Mouse (Mus musculus) CD4-positive helper T cell, adult 2 months (primary cell): Measurements from ENCODE around the gene Caln1.

Experiments used
- DNase-seq: peaks from one replicate; pipeline ENCODE4 v3.0.0-alpha.2; 2012; ENCODE audit warnings: low read depth, missing footprints, low spot score

Caln1 gene

DNA sequence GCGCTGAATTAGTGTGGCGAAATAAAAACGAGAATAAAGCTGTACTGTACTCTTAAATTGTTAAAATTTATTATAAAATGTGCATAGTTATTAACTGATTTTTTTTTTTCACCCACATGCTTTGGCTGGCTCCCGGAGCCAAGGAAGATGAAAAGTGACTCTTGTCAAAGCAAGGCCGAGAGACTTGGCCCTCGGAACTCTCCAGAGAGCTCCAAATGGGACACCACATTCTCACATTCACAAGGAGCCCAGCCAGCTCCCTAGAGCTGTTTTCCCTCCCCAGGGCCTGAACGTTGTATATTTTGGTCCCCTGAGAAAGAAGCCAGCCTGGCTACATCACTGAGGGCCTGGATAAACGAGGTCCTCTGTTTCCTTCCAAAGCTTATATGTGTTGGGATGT lies 25.1 kb downstream of the Caln1 start:
- no peak for DNase-seq

DNA sequence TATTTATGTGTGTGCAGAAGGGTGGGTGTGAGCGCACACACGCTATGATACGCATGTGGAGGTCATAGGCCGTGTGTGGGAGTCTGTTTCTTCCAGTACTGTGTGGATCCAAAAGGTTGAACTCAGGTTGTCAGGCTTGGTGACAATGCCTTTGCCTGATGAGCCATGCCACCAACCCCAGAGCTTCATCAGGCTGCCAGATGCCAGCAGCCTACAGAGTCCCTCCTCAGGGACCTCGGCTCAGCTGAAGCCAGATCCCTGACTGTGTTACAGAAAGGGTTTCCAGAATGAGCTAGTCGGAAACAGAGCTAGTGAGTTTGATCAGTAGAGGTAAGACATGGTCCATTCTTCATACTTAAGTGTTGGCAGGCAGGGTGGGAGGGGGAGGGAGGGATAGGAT lies 25.9 kb downstream of the Caln1 start:
- no peak for DNase-seq

DNA sequence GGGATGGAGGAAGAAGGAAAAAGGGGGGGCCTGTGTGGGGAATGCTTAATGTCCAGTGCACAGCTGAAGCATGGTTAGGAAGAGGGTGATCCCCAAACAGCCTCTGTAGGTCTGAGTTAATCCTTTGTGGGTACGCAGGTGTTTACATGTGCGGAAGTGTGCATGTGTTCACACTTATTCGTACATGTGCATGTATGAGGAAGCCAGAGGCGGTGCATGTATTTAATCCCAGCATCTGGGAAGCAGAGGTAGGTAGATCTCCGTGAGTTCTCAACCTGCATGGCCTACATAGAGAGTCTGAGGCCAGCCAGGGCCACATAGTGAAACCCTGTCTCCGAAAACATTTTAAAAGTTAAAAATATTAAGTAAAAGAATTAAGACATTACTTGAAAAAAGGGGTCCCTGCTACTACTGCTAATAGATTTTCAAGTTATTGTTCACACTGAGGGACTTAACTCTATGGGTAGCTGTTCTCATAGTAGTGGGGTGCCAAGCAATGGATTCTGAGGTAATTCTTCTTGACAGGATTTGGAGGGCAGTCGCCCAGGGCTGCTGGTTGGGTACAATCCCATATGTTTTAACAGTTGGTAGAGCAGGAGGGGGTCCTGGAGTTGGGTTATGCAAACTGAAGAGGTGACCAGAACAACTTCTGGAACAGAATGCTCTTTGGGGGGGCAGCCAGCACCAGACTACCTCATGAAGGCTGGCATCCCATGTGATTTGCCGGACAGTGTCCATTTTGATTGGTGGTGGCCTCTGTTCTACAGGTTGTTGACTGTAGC lies 31.1 kb downstream of the Caln1 start:
- no peak for DNase-seq

DNA sequence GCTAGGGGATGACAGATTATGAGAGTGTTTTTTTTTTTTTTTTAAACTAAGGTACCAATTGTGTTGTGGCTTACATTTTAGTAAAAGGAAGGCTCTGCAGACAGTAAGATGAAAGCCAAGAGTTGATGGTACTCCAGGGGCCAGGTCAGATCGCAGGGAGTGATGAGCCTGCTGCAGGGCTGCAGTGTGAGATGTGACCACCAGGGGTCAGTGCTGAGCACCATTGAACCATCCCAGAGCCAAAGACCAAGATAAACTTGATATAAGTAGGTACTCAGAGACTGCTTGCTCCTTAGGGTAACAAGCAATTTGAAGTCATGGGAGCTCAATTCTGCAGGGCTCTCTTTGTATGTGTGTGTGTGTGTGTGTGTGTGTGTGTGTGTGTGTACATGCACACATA lies 35.9 kb downstream of the Caln1 start:
- DNase-seq, result no peak

DNA sequence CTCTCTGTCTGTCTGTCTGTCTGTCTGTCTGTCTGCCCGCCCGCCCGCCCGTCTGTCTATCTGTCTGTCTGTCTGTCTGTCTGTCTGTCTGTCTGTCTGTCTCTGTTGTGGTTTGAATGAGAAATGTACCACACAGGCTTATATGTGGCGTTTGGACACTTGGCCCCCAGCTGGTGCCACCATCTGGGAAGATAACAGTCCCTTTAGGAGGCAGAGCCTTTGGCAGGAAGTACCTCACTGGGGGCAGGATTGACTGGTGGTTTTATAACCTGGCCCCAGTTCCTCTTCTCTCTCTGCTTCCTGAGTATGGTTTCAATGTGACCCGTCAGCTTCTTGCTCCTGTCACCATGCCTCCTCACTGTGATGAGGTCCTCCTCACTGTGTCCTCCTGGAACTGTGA lies 40.5 kb downstream of the Caln1 start:
- DNase-seq, result no peak

DNA sequence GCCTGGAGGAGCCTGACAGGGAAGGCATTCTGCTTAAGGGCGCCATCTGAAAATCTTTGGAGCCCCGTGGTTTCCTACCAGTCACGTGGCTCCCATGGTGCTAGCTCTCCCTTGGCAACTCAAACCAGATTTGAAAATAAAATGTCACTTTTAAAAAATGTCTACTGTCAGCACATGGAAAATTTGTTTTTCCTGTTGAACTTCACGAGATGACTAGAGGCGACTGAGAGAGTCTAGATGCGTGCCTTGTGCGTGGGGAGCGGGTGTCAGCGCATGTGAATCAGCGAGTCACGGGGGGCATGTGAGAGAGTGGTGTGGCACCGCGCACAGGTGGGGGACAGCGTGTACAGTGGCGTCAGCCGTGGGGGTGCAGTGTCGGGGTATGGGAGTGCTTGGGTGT lies 42.3 kb downstream of the Caln1 start:
- no peak for DNase-seq

DNA sequence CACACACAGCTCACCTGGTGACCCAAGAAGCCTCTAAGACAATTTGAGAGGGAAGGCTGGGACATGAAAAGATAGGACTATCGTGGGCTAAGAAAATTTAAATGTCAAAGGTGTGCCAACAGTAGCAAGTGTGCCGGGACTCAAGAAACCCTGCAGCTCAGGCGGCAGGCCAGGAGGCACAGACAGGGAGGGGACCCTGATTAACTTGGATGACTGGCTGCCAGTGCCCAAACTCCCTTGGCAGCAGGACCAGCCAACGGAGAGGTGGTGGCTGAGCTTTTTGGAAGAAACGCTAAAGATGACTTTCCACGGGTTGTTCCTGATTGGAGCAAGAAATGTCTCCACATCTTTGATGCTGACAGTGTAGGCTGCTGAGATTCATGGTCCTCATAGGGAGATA lies 78.2 kb downstream of the Caln1 start:
- DNase-seq, result no peak

DNA sequence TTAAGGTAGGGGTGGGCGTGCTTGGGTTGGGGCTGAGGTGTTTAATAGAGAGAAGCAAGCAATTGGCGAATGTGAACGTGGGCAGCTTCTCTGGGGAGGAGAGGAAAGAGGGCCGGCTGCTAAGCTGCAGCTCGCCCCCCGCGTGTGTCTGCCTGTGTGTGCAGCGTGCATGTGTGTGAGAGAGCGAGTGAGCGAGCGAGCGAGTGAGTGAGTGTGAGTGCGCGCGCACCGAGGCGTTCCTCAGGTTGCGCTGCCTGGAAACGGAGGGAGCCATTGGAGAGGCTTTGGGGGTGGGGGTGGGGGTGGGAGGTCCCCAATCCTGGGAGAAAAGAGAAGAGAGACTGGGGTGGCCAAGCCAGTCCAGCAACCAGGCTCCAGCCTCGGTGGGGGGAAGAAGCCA lies 79.2 kb downstream of the Caln1 start:
- no peak for DNase-seq

DNA sequence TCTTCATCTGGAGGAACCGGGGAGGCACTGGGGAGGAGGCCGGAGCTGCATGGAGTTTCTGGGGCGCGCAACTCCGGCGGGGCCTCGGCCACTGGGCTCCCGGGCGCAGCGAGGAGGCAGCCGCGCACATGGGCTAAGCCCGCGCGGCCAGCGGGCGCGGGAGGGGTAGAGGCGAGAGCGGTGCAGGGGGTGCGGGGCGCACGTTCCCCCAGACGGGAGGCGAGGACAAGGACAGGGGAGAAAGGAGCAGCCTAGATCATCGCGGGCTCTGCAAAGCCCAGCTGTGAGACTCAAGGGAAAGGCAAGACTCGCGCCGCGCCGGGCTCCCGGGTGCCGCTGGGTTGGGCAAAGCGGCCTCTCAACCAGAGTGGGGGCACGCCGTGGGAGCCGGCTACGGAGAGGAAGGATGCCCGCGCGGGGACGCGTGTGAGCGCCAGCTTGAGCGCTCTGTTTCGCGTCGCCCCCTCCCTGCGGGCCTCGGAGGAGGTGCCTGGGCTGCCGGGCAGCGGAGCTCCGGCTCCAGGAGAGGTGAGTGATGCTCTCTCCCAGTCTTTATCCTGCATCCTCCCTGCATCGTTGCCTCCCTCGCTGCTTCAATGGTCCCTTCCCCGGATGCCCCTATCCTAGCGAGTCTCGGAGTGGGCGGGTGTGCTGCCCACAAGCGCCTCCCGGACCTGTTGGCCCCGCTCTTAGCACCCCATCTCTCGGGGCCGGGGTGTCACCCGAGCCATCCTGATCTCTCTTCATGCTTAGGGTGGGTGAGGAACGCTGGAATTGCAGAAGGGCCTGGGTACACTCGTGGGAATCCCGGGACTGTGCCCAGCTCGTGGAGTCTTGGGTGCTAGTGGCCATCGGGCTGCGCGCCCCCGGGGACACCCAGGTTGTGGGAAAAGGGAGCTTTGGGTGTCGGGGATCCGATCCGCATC lies 79.9 kb downstream of the Caln1 start:
- no peak for DNase-seq

DNA sequence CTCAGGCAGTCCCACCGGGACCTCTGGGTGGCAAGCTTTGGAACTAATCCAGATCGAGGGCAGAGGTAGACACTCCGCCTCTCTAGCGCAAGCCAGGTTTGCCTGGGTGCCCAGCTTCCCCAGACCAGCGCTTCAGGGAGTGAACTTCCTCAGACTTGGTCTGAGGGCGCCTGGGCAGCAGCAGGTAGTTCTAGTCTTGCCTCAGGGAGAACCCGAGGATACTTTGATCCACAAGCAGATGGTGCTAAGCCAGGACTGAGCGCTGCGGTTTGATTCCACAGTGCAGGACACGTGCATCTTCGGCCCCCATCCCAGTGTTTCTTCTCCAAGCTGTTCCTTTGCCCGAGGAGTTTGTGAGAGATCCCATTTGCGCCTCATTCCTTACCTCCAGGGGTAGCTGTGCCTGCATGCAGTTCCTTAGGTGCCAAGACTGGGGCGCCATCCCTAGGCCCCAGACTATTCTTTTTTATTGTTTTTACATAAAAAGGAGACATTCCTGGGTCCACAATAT lies 80.8 kb downstream of the Caln1 start:
- DNase-seq, result no peak

DNA sequence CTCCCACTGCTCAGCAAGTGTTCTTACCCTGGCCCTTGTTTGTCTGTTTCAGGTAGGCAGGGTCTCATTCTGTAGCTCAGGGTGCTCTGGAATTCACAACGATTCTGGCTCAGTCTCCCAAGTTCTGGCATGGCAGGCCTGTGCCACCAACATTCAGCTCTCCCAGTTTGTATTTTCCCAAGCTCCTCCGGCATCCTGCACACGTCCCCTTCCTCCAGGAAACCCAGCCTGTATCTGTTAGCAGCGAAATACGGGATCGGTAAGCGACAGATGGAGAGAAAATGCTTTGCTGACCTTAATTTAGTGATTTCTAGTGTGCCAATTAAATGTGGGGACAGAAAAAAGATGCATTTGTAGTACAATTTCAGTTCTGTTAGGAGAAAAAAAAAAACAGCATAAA lies 88.8 kb downstream of the Caln1 start:
- no peak for DNase-seq

DNA sequence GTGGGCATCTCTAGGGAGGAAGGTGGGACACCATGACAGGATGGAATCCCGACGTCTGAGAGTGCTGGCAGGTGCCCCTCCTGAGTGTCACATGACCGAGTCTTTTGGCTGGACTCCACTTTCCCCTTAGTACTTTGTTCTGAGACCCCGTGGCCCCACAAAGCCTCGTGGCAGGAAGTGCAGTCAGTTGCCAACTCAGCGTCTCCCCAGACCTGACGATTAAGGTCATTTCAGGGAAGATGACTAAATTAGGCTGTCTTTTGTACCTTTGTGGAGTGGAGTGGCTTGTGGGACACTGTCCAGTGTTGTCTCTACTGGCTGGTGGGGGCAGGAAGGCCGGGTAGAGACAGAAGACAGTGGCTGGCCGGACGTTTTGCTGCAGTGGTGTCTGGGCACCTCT lies 103.0 kb downstream of the Caln1 start:
- DNase-seq, result no peak

DNA sequence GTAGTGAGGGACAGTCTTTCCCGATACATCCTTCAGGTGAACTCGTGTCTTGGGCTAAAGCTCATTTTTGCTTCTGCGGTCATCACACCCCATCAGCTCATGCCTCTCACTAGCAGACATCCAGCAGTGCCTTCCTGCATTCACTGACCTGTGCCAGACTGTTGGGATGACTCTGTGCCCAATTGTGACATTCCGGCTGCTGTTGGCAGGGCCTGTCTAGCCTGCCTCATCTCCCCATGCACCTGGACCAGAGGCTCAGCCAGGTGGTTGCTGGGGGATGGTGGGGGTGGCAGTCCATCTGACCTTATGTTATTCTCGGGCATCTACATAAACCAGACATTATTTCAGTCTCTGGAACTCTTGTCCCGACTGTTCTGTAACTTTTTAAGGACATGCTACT lies 105.6 kb downstream of the Caln1 start:
- no peak for DNase-seq

DNA sequence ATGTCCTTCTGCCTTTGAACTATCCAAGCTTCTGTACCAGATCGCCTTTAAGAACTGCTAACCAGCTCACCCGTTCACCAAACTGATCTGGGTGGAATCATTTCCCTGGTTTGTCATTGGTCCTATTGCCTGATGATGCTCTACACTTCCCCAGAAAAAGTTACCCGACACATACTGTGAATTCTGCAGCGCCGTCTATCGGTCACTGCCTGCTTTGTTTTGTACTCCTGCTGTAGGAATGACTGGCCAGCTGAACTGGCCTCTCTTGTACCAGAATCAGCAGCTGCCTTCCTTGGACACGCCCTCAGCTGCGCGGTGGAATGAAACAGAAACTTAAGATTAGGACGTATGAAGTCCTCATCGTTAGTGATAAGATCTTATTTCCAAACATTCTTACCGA lies 107.5 kb downstream of the Caln1 start:
- no peak for DNase-seq

DNA sequence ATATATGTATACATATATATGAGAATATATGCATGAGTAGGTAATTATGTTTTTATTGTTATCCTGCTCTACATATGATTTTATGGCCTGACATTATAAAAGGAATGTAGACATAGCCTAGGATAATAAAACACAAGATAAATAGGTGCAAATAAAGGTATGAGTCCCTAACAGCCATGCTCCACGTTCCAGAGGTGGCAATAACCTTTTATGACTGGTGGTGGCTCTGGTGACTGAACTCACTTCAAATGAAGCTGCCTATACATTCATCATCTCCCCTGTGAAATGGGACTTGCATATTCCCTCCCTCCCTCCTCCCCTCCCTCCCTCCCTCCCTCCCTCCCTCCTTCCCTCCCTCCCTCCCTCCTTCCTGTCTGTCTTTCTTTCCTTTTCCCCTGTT lies 111.0 kb downstream of the Caln1 start:
- no peak for DNase-seq

DNA sequence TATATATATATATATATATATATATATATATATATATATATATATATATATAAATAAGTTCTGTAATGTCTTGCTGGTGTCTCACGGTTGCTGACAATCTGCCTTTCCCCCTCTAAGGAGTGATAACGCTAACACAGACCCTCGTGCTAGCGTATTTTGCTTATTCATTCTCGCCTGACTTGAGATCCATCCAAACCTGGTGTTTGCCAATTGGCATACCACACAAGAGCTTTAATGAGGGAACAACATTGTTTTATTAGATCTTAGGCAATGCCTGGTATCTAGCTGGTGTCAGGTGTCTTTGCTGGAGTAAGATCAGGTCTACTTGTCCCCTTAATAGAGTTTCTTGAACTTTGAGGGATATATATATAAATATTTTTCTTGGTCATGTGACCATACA lies 122.2 kb downstream of the Caln1 start:
- DNase-seq, result no peak

DNA sequence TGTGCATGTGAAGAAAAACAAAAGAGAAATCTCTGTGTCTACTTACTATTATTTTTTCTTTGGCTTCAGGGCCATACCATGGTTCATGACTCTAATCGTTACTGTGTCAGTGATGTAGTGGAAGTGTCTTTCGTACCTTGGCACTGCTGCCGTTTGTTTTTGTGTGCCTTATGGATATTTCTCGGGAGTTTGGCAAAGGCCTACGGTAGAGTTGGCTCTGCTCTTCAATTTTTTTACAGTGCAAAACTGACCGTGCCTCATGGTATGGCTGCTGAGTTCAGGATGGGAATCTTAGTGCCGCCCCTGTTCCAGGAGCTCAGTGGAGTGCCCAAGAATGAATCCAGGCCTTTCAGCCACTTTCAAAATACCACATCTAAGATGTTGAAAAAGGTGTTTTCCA lies 123.0 kb downstream of the Caln1 start:
- no peak for DNase-seq

DNA sequence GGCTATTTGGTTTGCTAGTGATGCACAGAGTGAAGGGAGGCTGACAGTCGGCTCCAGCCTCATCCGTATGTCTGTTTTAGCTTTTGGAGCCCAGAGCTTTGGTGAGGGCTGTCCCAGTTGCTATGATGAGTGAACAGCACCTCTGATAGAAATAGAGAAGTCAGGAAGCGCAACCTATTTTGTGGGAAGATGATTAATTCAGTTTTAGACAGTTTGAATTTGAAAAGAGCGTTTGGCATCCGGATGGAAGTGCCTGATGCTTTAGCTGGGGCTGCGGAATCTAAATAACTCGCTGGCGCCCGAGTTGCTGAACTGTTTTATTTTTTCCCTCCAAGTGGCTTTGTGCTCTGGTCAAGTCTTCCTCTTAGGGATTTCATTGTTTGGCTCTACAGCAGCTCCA lies 133.3 kb downstream of the Caln1 start:
- no peak for DNase-seq

DNA sequence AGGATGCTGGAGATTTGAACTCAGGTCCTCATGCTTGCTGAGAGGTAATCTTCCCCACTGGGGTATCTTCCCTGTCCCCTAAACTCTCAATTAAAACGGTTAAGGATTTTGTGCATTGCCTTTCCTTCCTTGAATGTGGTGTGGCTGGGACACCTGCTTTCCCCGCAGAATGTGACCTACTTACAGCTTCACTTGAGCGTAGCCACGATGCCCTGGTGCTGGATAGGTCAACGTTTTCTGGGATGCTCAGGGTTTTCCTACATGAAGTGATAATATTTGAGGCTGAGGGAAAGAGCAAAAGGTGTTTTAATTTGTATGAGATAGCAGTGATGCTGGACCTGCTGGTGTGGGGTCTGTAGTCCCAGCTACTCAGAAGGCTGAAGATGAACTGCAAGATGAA lies 135.6 kb downstream of the Caln1 start:
- no peak for DNase-seq

DNA sequence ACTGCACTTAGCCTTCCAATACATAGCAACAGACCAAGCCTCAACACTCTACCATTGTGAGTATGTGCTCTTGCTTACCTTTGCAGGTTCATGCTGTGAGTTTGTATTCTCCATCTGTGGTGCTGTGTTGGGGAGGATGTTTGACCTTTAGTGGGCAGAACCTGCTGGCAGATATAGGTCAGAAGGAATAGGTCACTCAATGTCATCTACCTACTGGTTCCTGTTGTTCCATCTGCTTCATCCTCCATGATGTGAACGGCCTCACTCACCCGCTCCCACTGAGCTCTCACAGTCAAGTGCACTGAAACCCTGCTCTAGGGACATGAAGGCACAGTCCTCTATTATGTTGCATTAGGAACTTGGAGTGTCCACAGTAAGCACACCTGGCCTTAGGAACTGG lies 141.3 kb downstream of the Caln1 start:
- no peak for DNase-seq

DNA sequence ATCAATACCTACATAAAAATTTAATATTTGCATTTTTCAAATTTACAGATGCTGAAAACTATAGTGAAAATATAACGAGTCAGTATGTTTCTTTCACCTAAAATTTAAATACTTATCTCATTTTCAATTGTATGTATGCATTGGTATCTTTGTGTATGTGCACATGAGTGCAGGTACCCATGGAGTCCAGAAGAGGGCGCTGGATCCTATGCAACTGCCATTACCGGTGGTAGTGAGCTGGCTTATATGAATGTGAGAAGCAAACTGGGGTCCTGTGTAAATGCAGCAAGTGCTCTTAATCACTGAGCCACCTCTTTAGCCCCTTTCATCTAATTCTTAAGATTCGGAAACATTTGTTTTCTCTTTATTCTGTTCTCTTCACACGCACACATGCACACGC lies 146.1 kb downstream of the Caln1 start:
- DNase-seq, result no peak

DNA sequence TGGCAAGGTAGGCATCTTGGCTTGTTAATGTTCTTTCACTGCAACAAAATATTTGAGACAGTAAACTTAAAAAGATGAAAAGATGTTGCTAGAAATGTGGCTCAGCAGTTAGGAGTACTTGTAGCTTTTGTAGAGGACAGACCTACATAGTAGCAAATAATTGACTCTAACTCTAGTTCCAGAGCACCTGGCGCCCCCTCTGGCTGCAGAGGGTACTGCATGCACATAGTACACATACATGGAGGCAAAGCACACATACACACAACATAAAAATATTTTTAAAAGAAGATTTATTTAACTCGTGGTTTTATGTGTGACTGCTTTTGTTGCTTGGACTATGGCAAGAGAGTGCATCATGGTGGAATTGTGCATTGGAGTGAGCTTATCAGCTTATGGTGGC lies 151.3 kb downstream of the Caln1 start:
- DNase-seq, result no peak

DNA sequence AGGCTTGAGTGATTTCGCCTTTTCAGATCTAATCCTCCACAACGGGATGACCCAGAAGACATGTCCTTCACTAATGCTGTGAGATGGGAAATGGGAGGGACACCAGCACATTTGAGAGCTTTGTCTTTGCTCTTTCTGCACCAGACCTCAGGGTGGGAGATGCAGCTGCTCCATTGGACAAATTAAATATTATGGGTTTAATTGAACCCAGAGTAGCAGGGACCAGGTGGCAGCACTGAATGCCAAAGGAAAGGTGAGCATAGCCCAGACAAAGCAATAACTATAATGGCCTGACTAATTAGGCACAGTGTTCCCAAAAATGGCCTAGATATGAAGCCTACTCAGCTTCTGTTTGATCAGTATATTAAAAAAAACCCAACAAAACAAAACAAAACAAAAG lies 158.2 kb downstream of the Caln1 start:
- no peak for DNase-seq
